Mouse (Mus musculus): ENCODE results near the gene Rem2. TPM values are rescaled to one million over a fixed set of nuclear protein-coding genes. Genes with fewer than 3 reads are reported as not detected.

Gene Rem2
- polyA plus RNA-seq, 1 experiment from 2014 or later, result 18.6 TPM

DNA sequence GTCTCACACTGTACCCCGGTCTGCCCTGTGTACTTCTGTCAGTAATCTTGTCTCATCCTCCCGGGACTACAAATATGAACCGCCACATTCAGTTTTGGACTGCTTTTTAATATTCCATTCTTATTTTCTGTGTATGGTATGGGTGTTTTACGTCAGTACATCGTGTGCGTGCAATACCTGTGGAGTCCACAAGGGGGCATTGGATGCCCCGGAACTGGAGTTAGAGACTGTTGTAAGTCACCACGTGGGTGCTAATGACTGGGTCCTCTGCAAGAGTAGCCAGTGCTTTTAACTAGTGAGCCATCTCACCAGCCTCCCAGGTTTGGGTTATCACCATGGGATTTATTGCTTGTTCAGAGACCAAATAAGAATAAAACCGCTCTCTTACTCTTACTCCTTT is 6.6 kb downstream of the Rem2 start:
- peak; percentile 56 for DNase-seq (ENCODE audit: low spot score)
- H3K4me3 ChIP-seq, result no peak overlapping the region
- H3K36me3 ChIP-seq, result no peaks in the 10 kb centered on the region
- WGBS, result 33% methylated on average over 9 of the region's 9 CpGs
- peaks cover 39% of the 10 kb centered on the region for H3K27me3 ChIP-seq (ENCODE audit: low read depth, poor library complexity, severe bottlenecking)
- H3K27ac ChIP-seq (replicated peaks), result no peak overlapping the region
- H3K4me1 ChIP-seq, result peaks cover 38% of the 10 kb centered on the region
- no peaks in the 10 kb centered on the region for H3K9me3 ChIP-seq (replicated peaks)

DNA sequence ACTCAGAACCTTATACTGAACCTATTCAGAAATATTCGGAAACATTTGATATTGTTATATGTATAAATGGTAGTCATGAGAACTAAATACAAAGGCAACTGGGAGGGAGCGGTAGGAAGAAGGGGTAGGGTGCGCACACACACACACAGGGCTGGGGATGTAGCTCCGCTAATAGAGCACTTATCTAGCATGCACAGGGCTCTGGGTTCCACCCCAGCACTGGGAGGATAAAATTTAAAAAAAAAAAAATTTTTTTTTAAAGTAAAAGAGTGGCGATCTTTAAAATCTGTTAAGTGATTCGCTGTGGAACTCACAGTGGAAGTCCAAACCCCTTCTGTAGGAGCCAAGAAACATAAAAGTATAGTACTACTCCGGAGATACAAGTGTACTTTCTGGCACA is 10.0 kb downstream of the Rem2 start:
- H3K9me3 ChIP-seq (replicated peaks), result no peaks in the 10 kb centered on the region
- peaks cover 5% of the 10 kb centered on the region for H3K4me1 ChIP-seq
- no peaks in the 10 kb centered on the region for H3K36me3 ChIP-seq
- H3K4me3 ChIP-seq, result no peak overlapping the region
- no peak for DNase-seq (ENCODE audit: low spot score)
- H3K27ac ChIP-seq (replicated peaks), result no peak overlapping the region
- 93% methylated on average over 7 of the region's 7 CpGs for WGBS
- peaks cover 5% of the 10 kb centered on the region for H3K27me3 ChIP-seq (ENCODE audit: low read depth, poor library complexity, severe bottlenecking)

DNA sequence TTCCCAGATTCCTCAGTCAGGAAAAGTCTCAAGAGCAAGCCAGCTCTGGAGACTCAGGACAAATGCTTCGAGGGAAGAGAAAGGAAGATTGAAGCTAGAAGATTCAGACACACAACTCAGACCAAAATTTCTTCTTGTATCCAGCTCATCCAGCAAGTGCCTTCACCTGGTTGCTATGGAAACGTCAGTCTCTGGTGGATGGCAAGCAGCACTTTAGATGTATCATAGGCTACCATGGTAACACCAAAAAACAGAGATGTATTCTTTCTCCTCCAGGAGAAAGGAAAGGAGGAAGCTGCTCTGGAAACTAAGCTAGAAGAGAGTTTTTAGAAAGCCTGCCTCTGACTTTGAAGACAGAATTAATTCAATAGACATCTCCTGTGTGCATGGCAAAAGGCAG is 11.8 kb downstream of the Rem2 start:
- Histone ChIP-seq H3K27me3 (ENCODE audit: low read depth, poor library complexity, severe bottlenecking) (no peaks in the 10 kb centered on the region), H3K9me3 (replicated peaks) (no peaks in the 10 kb centered on the region), H3K4me1 (no peaks in the 10 kb centered on the region), H3K36me3 (no peaks in the 10 kb centered on the region), H3K4me3 (no peak overlapping the region), H3K27ac (replicated peaks) (no peak overlapping the region)
- WGBS, result 70% methylated on average over 2 of the region's 2 CpGs
- DNase-seq (ENCODE audit: low spot score), result no peak

DNA sequence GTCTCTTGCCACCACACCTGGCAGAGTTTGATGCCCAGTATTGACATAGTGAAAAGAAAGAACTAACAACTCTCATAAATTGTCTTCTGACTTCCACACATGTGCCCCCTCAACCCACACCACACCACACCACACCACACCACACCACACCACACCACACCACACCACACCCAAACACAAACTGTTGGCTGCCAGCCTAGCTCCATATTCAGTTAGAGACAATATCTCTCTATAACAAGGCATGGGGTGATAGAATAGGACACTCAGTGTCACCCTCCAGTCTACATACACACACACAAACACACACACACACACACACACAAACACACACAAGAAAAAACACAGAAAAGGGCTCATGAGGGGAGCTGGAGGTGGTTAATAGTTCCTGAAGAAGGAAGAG is 12.4 kb downstream of the Rem2 start:
- no peaks in the 10 kb centered on the region for H3K4me1 ChIP-seq
- no peaks in the 10 kb centered on the region for H3K27me3 ChIP-seq (ENCODE audit: low read depth, poor library complexity, severe bottlenecking)
- H3K36me3 ChIP-seq, result no peaks in the 10 kb centered on the region
- no peak overlapping the region for H3K27ac ChIP-seq (replicated peaks)
- no peak for DNase-seq (ENCODE audit: low spot score)
- H3K4me3 ChIP-seq, result no peak overlapping the region
- H3K9me3 ChIP-seq (replicated peaks), result no peaks in the 10 kb centered on the region

DNA sequence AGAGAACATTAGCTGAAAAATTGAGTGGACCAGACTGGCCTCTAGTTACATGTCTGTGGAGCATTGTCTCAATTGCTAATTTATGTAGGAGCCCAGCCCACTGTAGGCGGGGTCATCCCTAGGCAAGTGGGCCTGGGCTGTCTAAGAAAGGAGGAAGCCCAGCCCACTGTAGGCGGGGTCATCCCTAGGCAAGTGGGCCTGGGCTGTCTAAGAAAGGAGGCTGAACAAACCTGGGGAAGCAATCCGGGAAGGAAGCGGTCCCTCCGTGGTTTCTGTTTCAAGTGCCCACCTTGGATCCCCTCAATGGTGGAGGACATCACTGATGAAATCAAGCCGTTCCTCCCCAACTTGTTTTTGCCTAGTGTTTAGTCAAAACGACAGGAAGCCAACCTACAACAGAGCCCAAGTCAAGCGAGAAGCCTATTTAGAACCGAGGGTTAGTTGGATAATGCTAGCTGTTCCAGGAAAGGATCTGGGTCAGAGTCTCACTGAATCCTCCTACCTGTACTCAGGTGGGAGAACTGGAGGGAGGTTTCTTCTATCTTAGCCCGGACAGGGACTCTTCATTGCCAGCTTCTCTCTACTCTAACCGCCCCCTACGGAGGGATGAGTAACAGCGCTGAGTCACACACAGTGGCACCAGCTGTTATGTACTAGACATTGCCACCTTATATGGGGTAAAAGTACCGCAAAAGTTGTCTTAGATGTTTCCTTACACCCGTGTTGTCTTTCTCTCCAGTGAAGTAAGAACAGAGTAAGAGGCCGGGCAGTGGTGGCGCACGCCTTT is 16.6 kb downstream of the Rem2 start:
- Histone ChIP-seq H3K27me3 (ENCODE audit: low read depth, poor library complexity, severe bottlenecking) (no peaks in the 10 kb centered on the region), H3K4me1 (0 out of 2 replicates have a peak, but pooled peaks cover 2% of the 10 kb centered on the region), H3K36me3 (no peaks in the 10 kb centered on the region), H3K4me3 (no peak overlapping the region), H3K27ac (replicated peaks) (no peak overlapping the region), H3K9me3 (replicated peaks) (no peaks in the 10 kb centered on the region)
- 67% methylated on average over 18 of the region's 18 CpGs for WGBS
- DNase-seq (ENCODE audit: low spot score), result no peak

DNA sequence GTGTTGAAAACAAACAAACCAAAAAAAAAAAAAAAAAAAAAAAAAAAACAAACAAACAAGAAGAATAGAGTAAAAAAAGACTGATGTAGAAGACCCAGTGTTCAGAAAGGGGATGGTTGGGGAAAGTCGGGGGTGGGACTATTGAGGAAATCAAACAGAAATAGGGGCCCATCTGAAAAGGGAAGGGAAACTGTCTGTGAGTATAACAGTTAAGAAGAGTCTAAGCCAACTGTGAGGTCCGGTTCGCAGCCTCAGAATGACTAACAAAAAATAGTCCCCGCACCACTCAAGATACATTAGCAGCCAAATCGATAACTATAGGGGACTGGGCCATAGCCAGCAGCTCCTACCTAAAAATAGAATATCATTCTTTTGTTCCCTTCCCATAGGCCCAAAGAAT is 17.3 kb downstream of the Rem2 start:
- 95% methylated on average over 5 of the region's 5 CpGs for WGBS
- no peak overlapping the region for H3K4me3 ChIP-seq
- H3K9me3 ChIP-seq (replicated peaks), result no peaks in the 10 kb centered on the region

DNA sequence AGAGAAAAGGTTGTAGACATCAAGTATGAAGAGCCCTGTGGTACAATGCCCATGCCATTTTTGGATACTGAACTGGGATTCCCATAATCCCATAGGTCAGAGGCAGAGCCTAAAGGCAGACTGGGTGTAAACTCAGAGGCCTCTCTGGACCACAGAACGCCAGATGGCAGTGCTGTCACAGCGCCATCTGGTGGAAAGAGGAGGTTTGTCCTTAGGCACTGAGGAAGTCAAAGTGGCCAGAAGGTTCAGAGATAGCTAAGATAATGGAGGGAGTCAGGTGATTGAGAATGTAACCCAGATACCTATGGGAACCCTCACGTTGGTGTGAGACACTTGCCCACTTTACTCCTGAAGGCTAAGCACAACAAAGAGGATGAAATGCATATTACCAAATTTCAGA is 18.3 kb downstream of the Rem2 start:
- peak; percentile 72 for DNase-seq (ENCODE audit: low spot score)
- H3K9me3 ChIP-seq (replicated peaks), result no peaks in the 10 kb centered on the region
- no peak overlapping the region for H3K27ac ChIP-seq (replicated peaks)
- no peaks in the 10 kb centered on the region for H3K27me3 ChIP-seq (ENCODE audit: low read depth, poor library complexity, severe bottlenecking)
- no peaks in the 10 kb centered on the region for H3K36me3 ChIP-seq
- 0 out of 2 replicates have a peak, but pooled peaks cover 2% of the 10 kb centered on the region for H3K4me1 ChIP-seq
- no peak overlapping the region for H3K4me3 ChIP-seq
- WGBS, result 2% methylated on average over 3 of the region's 3 CpGs

More for the DNA sequence above, 17.3 kb downstream of the Rem2 start:
- DNase-seq (ENCODE audit: low spot score), result no peak
- Histone ChIP-seq H3K27ac (replicated peaks) (no peak overlapping the region), H3K27me3 (ENCODE audit: low read depth, poor library complexity, severe bottlenecking) (no peaks in the 10 kb centered on the region), H3K36me3 (no peaks in the 10 kb centered on the region), H3K4me1 (0 out of 2 replicates have a peak, but pooled peaks cover 2% of the 10 kb centered on the region)

DNA sequence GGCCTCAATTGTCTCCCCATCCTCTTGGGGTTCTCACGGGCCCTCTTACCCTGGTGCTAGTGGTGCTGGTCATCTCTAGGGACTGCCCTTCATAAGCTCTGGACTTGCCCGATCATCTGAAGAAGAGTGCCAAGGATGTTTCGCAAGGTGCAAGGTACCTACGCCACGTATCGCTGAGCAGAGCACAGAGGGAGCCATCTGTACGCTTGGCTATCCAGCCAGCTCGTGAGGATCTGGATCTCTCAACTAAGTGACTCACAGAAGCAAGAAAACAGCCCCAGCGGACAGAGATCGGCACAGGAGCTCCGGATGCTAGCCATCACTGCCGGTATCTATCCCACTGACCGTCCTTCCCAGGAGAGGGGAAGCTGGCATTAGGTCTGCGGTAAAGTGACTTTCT is 20.8 kb downstream of the Rem2 start:
- Histone ChIP-seq H3K27me3 (ENCODE audit: low read depth, poor library complexity, severe bottlenecking) (no peaks in the 10 kb centered on the region), H3K9me3 (replicated peaks) (no peaks in the 10 kb centered on the region), H3K4me3 (no peak overlapping the region), H3K36me3 (no peaks in the 10 kb centered on the region), H3K4me1 (0 out of 2 replicates have a peak, but pooled peaks cover 2% of the 10 kb centered on the region), H3K27ac (replicated peaks) (no peak overlapping the region)
- DNase-seq (ENCODE audit: low spot score), result no peak
- 89% methylated on average over 14 of the region's 14 CpGs for WGBS

DNA sequence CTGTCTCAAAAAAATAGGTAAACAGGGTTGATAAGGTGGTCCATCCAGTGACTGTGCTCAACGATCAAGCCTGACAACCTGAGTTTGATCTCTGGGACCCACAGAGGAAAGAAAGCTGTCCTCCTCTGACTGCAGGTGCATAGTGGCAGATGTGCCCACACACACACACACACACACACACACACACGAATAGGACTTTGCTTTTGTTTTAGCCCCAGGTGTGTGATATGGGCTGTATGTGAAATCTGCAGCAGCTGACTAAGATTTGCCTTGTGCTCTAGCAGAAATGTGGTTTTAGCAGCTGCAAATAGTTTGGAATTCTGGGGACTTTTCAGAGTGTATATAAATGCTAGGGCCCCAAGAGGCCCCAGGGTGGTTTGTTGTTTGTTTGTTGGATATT is 23.4 kb downstream of the Rem2 start:
- no peaks in the 10 kb centered on the region for H3K36me3 ChIP-seq
- no peak for DNase-seq (ENCODE audit: low spot score)
- no peaks in the 10 kb centered on the region for H3K4me1 ChIP-seq
- no peaks in the 10 kb centered on the region for H3K27me3 ChIP-seq (ENCODE audit: low read depth, poor library complexity, severe bottlenecking)
- 79% methylated on average over 2 of the region's 2 CpGs for WGBS
- H3K4me3 ChIP-seq, result no peak overlapping the region
- H3K27ac ChIP-seq (replicated peaks), result no peak overlapping the region
- no peaks in the 10 kb centered on the region for H3K9me3 ChIP-seq (replicated peaks)

DNA sequence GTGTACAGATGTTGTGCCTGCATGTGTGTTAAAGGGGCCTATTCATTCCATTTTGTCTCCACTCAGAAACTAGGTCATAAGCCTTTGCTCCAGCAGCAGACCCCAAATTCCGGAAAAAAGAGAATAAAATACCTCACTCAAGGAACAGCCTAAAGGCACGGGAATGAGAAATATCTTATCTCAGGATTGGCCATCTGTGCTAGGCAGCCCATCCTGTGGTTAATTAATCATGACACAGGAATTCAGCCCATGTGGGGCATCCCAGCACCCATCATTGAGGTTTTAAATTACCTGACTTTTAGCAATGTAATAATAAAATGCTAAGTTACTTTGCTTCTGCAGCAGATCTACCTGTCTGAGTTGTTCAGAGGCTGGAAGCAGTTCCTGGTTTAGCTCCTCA is 25.5 kb downstream of the Rem2 start:
- no peaks in the 10 kb centered on the region for H3K9me3 ChIP-seq (replicated peaks)
- peaks cover 7% of the 10 kb centered on the region for H3K36me3 ChIP-seq
- DNase-seq (ENCODE audit: low spot score), result no peak
- WGBS, result 81% methylated on average over 2 of the region's 2 CpGs
- no peak overlapping the region for H3K4me3 ChIP-seq
- H3K4me1 ChIP-seq, result no peaks in the 10 kb centered on the region
- no peak overlapping the region for H3K27ac ChIP-seq (replicated peaks)
- no peaks in the 10 kb centered on the region for H3K27me3 ChIP-seq (ENCODE audit: low read depth, poor library complexity, severe bottlenecking)

DNA sequence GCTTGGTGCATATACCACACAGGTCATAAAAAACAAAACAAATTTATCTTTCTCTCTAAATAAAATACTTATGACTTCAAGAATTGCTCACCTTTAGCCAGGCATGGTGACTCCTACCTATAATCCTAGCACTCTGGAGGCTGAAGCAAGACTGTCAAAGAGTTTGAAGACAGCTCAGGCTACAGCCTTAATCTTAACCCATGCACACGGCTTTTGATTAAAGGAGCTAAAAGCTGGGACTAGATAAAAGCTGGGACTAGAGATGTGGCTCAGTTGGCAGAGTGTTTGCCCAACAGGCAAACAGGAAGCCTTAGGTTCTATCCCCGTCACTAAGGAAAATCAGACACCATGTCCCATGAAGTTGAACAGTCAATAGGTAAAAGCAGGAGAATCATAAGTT is 27.2 kb downstream of the Rem2 start:
- Histone ChIP-seq H3K9me3 (replicated peaks) (no peaks in the 10 kb centered on the region), H3K27ac (replicated peaks) (no peak overlapping the region), H3K36me3 (peaks cover 24% of the 10 kb centered on the region), H3K4me3 (no peak overlapping the region), H3K27me3 (ENCODE audit: low read depth, poor library complexity, severe bottlenecking) (no peaks in the 10 kb centered on the region), H3K4me1 (no peaks in the 10 kb centered on the region)
- 79% methylated on average over 2 of the region's 2 CpGs for WGBS
- no peak for DNase-seq (ENCODE audit: low spot score)

DNA sequence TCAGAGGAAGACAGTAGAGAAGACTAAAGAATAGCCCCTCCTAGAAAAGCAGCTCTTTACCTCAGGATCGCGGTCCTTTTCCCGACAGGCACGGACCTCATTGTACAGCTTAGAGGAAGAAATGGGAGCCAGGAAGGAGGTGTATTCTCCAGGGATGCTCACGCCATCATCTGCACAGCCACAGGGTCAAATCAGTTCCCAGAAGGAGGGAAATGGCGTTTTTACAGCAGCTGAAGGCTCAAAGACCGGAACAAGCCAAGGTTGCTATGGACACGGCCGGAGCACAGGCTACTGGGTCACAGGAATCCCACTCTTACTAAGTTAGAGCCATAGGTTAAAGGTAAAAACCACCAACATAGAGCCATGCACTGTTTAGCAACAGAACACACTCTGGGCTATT is 33.9 kb downstream of the Rem2 start:
- Histone ChIP-seq H3K27me3 (ENCODE audit: low read depth, poor library complexity, severe bottlenecking) (no peaks in the 10 kb centered on the region), H3K4me1 (no peaks in the 10 kb centered on the region), H3K36me3 (peaks cover 91% of the 10 kb centered on the region), H3K9me3 (replicated peaks) (peaks cover 10% of the 10 kb centered on the region), H3K27ac (replicated peaks) (no peak overlapping the region), H3K4me3 (no peak overlapping the region)
- DNase-seq (ENCODE audit: low spot score), result no peak
- WGBS, result 93% methylated on average over 9 of the region's 9 CpGs

DNA sequence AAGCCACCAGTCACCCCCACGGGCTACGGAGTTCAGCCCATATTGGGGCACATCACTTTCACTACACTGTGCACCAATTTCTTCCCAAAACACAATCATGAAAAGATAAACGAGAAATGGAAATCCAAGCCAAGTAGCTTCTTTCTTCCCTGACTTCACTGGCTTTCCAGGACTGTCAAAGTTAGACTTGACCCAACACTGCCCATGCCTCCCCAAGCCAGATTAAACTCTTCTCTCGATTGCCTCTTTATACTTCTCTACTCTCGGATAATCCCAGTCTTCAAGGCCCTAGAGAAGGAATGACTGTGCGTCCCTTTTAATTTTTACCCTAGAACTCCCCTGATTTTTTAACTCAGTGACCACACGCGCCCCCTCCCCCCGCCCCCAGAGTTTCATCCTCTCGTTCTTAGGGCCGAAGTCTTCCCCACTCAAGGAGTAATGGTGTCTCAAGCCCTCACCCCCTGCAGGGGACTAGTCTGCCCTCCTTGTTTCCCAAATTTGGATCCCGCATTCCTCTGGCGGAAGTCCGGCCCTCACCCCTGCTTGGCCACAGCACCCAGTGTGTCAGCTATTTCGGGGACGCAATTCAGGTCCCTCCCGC is 40.9 kb downstream of the Rem2 start:
- no peak for DNase-seq (ENCODE audit: low spot score)
- WGBS, result 7% methylated on average over 17 of the region's 17 CpGs
- Histone ChIP-seq H3K27me3 (ENCODE audit: low read depth, poor library complexity, severe bottlenecking) (no peaks in the 10 kb centered on the region), H3K4me1 (peaks cover 24% of the 10 kb centered on the region), H3K9me3 (replicated peaks) (peaks cover 10% of the 10 kb centered on the region), H3K27ac (replicated peaks) (peak overlapping the region; percentile 92), H3K36me3 (peaks cover 42% of the 10 kb centered on the region), H3K4me3 (peak overlapping the region; percentile 67)
